Mouse (Mus musculus) 3T3-L1 (cell line): Measurements from ENCODE around the gene Sohlh2.

Experiments
- DNase-seq: peaks from one replicate; pipeline ENCODE4 v3.0.0-alpha.2; 2015; ENCODE audit warnings: low read depth, low spot score

Sohlh2 gene

GRCm38 (mm10) chr3:55206413-55206812 is 24.6 kb downstream of the Sohlh2 start:
- no peak for DNase-seq

- DNase-seq = peak; percentile 55
These were observed 25.8 kb downstream of the Sohlh2 start for GRCm38 (mm10) chr3:55207665-55208064.

- DNase-seq = peak; percentile 30
These were observed 30.4 kb downstream of the Sohlh2 start for GRCm38 (mm10) chr3:55212254-55212653.

- DNase-seq = peak; percentile 78
These were observed 32.0 kb downstream of the Sohlh2 start for GRCm38 (mm10) chr3:55213785-55214184.

GRCm38 (mm10) chr3:55214413-55214812 is 32.6 kb downstream of the Sohlh2 start:
- peak; percentile 53 for DNase-seq

- DNase-seq = no peak
These were observed 40.7 kb downstream of the Sohlh2 start for GRCm38 (mm10) chr3:55222502-55222901.

GRCm38 (mm10) chr3:55223862-55224261 is 42.0 kb downstream of the Sohlh2 start:
- DNase-seq = no peak

GRCm38 (mm10) chr3:55226501-55227213 is 44.8 kb downstream of the Sohlh2 start:
- DNase-seq = no peak

GRCm38 (mm10) chr3:55227214-55227581 is 45.4 kb downstream of the Sohlh2 start:
- no peak for DNase-seq

- DNase-seq = peak; percentile 91
These were observed 60.0 kb downstream of the Sohlh2 start, which contains the start of gene Dclk1 for GRCm38 (mm10) chr3:55241730-55242421. TSS of gene Dclk1 (plus strand) at chr3:55242364.

- peak; percentile 95 for DNase-seq
These were observed 60.7 kb downstream of the Sohlh2 start for GRCm38 (mm10) chr3:55242422-55243055.

GRCm38 (mm10) chr3:55243056-55243471 is 61.2 kb downstream of the Sohlh2 start:
- peak; percentile 48 for DNase-seq

- peak; percentile 17 for DNase-seq
These were observed 62.3 kb downstream of the Sohlh2 start for GRCm38 (mm10) chr3:55244087-55244486.

GRCm38 (mm10) chr3:55246618-55247272 is 64.9 kb downstream of the Sohlh2 start:
- DNase-seq = no peak

- no peak for DNase-seq
These were observed 66.2 kb downstream of the Sohlh2 start for GRCm38 (mm10) chr3:55248048-55248447.

GRCm38 (mm10) chr3:55248508-55248907 is 66.7 kb downstream of the Sohlh2 start:
- peak; percentile 40 for DNase-seq

GRCm38 (mm10) chr3:55250631-55251030 is 68.8 kb downstream of the Sohlh2 start:
- DNase-seq = no peak
